Mouse (Mus musculus) cerebellum, adult 11 months (tissue): ENCODE results near the gene Arhgap35.
A peak's percentile ranks its signal among the peaks of the same experiment; 100 is the strongest.

Source experiments
- DNase-seq: peaks from one replicate; pipeline ENCODE4 v3.0.0; 2022

Arhgap35 gene

GRCm38 (mm10) chr7:16517198-16517597 is 97.6 kb downstream of the Arhgap35 start:
- no peak for DNase-seq

- peak; percentile 29 for DNase-seq
Measured at GRCm38 (mm10) chr7:16507284-16507683, 107.5 kb downstream of the Arhgap35 start.

- no peak for DNase-seq
Measured at GRCm38 (mm10) chr7:16505226-16505593, 109.6 kb downstream of the Arhgap35 start.

- DNase-seq, result no peak
Measured at GRCm38 (mm10) chr7:16504573-16505225, 110.1 kb downstream of the Arhgap35 start.

GRCm38 (mm10) chr7:16501571-16501970 is 113.2 kb downstream of the Arhgap35 start:
- no peak for DNase-seq

GRCm38 (mm10) chr7:16499671-16500104 is 115.1 kb downstream of the Arhgap35 start:
- DNase-seq, result no peak

- DNase-seq, result no peak
Measured at GRCm38 (mm10) chr7:16496260-16496659, 118.5 kb downstream of the Arhgap35 start.

GRCm38 (mm10) chr7:16493361-16493760 is 121.4 kb downstream of the Arhgap35 start:
- DNase-seq, result peak; percentile 26

- DNase-seq, result no peak
Measured at GRCm38 (mm10) chr7:16492211-16492610, 122.6 kb downstream of the Arhgap35 start.

- peak; percentile 60 for DNase-seq
Measured at GRCm38 (mm10) chr7:16491759-16492158, 123.0 kb downstream of the Arhgap35 start.

- no peak for DNase-seq
Measured at GRCm38 (mm10) chr7:16489948-16490347, 124.8 kb downstream of the Arhgap35 start.

- no peak for DNase-seq
Measured at GRCm38 (mm10) chr7:16488816-16489215, 126.0 kb downstream of the Arhgap35 start.

GRCm38 (mm10) chr7:16477628-16478027 is 137.2 kb downstream of the Arhgap35 start, which contains the start of gene Npas1:
Gene Npas1 (minus strand): TSS chr7:16477728.
- DNase-seq, result no peak

GRCm38 (mm10) chr7:16476600-16476989 is 138.2 kb downstream of the Arhgap35 start:
- DNase-seq, result no peak

GRCm38 (mm10) chr7:16475764-16476599 is 138.8 kb downstream of the Arhgap35 start:
- no peak for DNase-seq

- DNase-seq, result no peak
Measured at GRCm38 (mm10) chr7:16475321-16475720, 139.5 kb downstream of the Arhgap35 start.

- no peak for DNase-seq
Measured at GRCm38 (mm10) chr7:16474445-16474844, 140.3 kb downstream of the Arhgap35 start.

GRCm38 (mm10) chr7:16473847-16474246 is 140.9 kb downstream of the Arhgap35 start:
- no peak for DNase-seq

GRCm38 (mm10) chr7:16472116-16472709 is 142.6 kb downstream of the Arhgap35 start:
- DNase-seq, result no peak

- DNase-seq, result no peak
Measured at GRCm38 (mm10) chr7:16471549-16471948, 143.2 kb downstream of the Arhgap35 start.

- no peak for DNase-seq
Measured at GRCm38 (mm10) chr7:16468115-16468514, 146.7 kb downstream of the Arhgap35 start.

GRCm38 (mm10) chr7:16466565-16466964 is 148.2 kb downstream of the Arhgap35 start:
- DNase-seq, result no peak

- no peak for DNase-seq
Measured at GRCm38 (mm10) chr7:16465568-16465967, 149.2 kb downstream of the Arhgap35 start.

- peak; percentile 69 for DNase-seq
Measured at GRCm38 (mm10) chr7:16465160-16465559, 149.6 kb downstream of the Arhgap35 start.
